Mouse (Mus musculus): Measurements from ENCODE around the gene Slc25a17.

Gene Slc25a17

DNA sequence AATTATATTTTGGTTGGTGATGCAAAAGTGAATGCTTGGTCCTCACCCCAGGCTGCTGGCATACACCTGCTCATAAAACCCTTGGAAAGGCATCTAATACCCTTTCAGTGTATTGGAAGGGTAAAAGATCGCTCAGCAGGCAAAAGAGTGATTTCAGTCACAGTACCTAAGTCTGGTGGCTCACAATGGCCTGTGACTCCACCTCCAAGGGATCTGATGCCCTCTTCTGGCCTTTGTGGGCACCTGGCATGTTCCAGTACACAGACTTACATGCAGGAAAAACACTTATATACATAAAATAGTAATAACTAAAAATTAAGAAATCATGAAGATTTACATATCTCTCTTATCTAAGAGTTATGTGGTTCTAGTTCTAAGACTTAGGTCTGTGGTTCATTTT, 8.0 kb downstream of the Slc25a17 start:
- peak in 1 of 2 experiments; percentile 16 for DNase-seq

DNA sequence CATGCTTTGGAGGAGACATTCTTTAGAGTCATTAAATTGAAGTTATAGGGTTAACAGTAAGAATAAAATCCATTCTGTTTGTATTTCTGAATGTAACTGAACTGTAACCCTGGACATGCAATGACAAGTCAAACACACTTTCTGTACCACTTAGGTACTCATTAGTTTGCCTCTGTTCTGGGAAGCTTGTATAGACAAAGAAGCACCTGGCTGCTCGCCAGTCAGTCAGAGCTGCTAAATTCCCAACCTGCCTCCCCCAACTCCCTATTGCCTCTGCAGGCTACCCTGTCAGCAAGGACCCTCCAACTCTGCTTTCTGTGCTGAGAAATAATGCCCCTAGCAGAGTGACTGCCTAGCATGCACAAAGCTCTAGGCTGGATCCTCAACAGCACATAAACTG, 10.2 kb downstream of the Slc25a17 start:
- peak in 1 of 2 experiments; percentile 9 for DNase-seq

DNA sequence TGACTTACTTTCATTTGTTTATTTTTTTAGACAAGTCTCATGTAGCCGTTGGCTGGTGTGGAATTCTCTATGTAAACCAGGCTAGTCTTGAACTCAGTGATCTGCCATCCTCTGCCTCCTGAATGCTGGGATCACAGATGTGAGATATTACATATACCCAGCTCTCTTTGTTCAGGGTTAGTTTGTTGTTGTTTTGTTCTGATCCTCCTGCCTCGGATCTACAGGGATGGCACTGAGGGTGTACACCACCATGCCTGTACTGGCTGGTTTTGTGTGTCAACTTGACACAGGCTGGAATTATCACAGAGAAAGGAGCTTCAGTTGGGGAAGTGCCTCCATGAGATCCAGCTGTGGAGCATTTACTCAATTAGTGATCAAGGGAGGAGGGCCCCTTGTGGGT, 12.2 kb downstream of the Slc25a17 start:
- DNase-seq: no peak

DNA sequence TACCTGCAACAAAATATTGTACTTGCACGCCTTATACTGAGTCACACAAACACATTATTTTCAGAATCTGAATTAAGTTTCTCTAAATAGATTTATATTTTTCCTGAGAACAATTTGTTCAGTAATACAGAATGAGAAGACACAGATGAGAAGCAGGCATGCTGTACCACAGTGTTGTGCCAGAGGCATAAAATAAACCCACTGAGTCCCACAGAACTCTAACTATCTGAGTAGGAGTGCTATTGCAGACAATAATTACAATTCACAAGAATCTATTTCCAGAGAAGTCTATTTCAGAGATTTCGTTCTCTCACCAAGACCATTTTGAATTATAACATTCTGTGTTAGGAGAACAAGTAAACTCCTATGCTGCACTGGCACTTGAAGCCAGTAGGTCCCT, 13.1 kb downstream of the Slc25a17 start:
- no peak for DNase-seq

DNA sequence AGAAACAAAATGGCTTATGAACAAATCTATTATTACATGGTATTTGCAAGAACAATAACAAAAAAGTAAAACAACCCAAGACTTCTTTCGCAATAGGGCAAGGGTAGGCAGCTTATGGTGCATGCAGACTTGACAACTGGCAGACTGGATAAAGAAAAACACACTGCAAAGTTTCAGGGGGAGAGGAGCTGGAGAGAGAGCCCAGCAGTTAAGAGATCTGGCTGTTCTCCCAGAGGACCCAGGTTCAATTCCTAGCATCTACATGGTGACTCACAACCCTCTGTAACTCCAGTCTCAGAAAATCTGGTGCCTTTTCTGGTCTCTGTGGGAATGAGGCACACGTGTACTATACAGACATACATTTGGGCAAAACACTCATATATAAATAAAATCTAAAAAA, 19.2 kb downstream of the Slc25a17 start:
- DNase-seq: no peak

DNA sequence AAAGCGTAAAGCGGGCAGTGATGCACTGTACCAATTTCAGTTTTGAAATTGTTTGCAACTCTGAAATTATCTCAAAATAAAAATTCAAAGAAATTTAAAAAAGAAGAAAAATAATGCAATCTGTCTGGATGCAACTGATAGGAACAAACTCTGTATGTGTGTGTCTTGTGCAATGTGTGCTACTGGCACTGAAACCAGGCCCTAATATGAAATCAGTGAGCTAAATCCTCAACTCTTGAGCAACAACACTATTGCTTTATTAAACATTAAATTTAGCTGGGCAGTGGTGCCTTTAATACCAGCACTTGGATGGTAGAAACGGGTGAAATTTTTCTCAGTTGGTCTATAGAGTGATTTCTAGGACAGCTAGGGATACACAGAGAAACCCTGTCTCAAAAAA, 21.5 kb downstream of the Slc25a17 start:
- DNase-seq: no peak

DNA sequence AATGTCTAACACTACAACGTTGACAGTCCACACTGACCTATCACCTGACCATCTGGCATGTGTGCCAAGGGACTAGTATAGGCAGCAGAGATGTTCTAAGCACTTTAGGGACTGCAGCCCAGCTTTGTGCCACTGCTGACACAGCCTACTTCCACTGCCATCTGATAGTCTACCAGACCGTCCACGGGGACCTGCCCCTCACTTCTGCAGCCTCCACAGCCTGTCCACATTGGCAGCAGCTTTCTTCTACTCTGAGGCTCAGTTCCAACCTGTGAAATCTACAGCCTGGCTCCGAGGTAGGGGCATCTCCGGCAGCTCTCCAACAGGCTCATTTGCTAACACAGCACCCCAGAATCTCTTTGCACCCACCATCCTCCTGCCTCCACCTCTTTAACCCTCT, 24.1 kb downstream of the Slc25a17 start:
- no peak for DNase-seq

DNA sequence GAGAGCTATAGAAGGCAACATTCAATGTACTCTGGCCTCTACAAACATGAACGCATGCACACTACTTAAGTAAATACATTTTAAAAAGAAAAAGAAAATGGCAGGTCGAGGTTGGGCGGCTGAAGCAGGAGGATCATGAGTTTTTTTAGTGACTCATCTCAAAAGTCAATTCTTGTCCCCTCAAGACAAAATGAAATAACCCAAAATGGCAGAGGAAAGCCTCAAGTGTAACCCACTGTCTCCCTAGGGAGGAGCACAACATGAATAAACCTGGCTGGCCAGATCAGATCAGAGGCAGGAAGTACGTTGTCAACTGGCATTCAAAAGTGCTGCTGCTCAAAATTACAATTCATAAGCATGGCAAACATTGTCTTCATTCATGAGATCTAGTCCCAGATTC, 28.1 kb downstream of the Slc25a17 start:
- no peak for DNase-seq

DNA sequence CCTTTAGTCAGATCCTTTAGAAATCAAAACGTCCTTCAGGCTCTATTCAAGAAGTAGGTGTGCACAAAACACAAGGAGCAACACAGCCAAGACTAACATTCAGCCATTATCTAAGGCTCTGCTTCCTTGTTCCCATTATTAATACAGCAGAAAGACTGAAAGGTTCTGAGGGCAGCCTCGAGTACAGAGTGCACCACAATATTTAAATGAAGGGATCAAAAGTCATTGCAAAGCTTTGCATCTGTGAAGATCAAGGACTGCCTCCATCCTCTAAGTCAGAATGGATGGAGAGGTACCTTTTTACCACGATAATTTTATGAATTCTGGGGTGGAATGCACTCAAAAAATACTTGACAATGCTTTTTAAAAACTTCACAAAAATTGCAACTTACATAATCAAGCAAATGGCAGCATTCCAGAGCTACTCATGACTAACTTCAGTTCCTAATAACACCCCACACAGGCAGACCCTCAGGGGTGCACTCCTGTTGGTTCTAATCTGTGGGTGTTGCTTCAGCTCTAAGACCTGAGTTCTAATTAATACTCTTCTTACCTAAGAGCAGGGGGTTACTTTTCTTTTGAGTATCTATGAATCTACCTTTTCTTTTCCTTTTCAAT, 29.7 kb downstream of the Slc25a17 start:
- DNase-seq: no peak

DNA sequence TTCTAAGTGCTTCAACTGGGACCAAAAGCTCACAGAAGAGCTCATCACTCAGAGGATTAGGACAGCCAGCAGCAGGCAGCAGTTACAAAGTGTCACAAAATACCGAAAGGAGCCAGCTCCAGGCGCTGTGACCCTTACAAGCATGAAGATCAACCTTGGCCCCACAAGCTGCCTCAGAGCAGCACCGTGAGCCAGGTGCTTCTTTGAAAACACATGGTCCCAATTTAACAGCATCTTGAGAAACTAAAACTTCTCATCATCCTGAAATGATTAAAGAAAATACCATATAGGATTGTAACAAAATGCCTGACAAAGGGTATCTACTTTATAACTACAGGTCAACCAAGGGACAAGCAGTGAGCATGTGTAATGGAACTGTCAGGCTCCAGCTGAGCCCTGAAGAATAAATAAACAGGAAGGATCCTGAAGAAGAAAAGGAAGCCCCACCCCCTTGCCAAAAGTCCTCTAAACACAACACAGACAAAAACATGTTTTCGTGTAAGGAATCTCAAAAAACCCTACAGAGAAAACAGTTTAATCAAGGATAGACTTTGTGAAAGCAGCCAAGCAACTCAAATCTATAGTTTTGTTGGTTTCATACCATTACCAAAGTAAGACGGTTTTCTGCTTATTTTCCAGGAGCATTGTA, 30.8 kb downstream of the Slc25a17 start:
- DNase-seq: no peak

DNA sequence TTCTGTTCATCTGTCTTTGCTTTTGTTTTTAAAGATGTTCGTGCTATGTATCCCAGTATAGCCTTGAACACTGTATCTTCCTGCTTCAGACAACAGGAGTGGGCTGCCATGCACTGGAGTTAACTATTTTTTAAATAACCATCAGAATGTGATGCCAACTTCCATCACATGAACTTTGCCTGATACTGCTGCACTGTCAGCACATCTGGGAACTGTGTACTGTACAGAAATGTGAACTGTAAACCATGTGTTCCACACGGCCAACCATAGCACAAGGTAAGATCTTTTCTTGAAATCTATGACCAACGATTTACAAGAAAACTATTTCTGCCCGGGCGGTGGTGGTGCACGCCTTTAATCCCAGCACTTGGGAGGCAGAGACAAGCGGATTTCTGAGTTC, 33.1 kb downstream of the Slc25a17 start:
- DNase-seq: no peak

DNA sequence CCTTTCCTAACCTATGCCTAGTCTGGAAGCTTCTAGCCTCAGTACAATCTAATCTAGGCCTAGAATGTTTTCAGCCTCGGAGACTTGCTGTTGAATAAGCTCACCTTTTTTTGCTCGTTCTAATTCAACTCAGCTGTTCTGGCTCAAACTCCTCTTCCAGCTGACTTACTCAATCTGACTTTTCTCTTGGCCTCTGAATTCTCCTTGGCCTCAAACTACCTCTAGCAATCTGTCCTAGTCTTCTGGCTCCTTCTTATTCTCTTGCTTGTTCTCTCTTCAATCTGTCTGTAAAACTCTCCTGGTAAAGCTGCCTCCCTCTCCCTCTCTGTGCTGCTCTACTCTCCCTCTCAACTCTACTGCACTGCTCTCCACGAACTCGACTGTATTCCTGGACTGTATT, 35.6 kb downstream of the Slc25a17 start:
- no peak for DNase-seq

DNA sequence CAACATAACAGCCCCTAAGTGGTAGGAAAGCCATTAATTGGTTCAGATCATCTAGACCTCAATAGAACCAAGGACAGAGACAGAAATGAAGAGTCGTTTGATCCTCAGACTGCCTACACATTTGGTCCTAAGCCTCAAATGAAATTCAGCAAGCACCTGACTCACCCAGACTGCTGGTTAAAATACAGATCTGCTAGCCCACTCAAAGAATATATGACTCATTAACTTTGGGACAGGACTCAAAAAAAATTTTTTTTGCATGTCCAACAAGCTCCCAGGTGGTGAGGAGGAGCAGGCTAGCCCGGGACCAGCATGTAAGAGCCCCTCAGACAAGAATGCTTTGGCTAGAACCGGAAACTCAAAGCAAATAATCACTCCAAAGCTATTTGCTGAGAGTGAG, 40.5 kb downstream of the Slc25a17 start:
- no peak for DNase-seq

DNA sequence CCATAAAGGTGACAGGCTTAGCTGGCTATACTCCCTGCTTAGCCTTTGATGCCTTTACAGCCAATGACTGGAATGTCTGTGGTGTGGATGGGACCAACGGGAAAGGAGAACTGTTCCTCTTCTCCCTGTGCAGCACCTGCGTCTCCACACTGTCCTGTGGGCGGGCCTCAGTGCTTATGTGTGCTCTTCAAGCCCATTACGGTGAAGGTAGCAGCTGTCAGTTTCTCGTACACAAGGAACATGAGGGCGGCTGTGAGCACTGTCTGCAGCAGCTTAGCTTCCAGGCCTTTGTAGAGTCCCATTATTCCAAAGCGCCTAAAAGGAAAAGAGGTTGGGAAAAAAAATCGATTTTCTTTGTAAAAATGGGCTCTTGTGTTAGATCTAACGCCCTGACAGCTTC, 41.1 kb downstream of the Slc25a17 start:
- DNase-seq: no peak

DNA sequence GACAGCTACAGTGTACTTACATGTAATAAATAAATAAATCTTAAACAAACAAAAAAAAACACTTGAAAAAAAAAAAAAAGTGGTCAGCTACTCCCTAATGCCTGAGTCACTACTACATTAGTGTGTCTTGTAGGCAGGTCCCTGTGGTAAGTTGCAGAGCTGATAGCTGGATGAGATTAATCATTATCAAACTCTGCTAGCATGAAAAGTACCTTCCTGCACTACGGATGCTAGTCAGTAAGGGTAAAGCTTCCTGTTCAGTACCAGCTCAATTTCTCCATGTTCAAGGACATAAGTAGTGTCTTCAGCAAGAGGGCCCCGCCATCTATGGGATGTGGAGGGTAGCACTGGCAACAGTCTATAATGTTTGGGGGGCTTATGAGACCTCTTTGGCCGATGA, 46.7 kb downstream of the Slc25a17 start:
- no peak for DNase-seq

DNA sequence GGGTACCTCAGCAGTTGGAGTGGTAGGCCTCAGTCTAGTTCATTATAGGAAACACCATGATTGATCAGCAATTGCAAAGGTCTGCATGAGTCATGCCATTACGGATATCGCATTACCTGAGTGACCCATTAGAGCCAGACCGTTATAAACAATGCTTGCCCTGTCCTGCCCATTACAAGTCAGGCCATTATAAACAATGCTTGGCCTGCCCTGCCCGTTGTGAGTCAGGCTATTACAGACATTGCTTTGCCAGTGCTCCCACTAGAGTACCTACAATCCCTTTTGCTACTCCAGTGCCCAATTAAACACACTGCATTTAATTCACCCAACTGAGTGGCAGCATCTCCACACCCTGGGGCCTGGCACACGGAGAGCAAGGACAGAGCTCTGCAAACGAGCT, 49.6 kb downstream of the Slc25a17 start:
- no peak for DNase-seq

DNA sequence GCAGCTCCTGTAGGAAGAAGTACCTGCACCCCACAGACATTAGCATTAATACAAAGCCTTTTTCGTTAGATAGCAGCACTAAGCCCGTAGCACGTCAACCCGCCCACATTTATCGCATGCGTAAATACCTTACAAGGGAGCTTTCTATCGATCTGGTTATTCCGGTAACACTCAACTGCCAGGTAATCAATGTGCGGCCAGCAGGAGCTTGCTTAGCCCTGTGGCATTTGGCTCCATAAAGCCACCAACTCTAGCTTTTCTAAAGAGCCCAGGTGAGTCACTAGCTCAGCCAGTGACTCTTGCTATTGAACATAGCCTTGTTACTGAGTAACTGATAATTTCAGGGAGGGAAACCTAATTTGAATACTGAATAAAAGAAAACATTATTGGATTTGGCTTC, 50.3 kb downstream of the Slc25a17 start:
- no peak for DNase-seq

DNA sequence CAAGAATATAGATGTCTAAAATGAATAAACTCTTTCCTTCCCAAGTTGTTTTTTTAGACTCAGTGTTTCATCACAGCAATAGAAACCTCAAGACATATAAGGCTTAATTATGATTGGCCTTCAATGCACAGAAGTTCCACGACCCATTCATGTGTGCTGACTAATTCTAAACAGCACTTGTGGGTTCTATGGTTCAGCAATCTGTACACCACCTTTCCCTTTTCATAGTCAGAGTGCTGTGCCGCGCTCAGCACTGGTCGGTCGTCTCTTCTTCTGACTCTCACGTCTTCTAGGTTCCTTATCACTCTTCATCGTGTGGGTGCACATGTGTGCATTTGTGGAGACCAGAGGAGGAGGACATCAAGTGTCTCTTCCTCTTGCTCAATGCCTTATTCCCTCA, 52.6 kb downstream of the Slc25a17 start:
- no peak for DNase-seq

DNA sequence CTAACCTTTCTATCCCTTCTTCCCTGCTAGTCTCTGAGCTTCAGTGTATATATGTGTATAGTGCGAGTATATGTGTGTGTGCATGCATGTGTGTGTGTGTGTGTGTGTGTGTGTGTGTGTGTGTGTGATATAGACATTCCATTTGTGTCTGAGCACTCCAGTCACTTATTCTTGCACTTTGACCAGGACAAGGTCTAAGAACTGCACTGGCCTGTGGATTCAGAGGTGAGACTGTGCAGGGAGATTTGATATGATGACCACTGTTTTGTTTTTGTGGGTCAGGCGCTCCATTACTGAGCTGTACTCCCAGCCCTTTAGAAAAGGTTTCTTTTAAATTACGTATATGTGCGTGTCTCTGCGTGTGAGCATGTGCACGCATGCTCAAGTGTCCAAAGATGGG, 54.1 kb downstream of the Slc25a17 start:
- no peak for DNase-seq

DNA sequence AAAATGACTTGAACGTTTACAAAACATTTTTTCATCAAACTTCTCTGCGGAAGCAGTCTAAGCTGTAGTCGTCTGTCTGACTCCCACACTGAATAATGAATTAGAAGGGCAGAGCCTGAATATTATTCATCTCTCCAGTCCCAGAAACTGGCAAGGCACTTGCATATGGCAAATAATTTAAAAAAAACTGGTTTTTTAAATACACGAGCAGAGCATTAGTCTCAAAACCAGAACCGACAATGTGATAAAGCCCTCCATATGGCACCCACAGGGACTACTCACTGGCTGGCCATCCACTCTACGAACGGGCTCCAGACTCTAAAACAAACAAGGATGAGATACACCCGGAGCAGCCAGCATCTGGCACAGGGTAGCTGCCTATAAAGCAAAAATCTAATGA, 55.6 kb downstream of the Slc25a17 start:
- no peak for DNase-seq

DNA sequence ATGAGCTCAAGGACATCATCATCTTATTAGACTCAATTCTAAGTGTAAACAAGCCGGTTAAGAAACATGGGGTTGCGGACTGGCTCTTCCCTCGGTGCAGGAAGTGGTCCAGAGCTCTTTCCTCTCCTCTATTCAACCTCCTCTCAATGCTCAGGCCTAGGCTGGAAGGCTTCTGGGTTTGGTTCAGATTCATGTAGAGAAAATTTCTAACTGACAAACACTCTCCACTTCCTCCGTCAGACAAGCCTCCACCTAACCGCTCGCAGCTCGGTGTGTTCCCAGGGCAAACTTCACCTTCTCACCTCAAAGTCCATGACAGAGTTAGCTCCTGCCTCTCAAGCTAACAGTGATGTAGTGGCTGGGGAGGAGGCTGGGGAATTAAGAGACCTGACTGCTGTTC, 56.6 kb downstream of the Slc25a17 start:
- DNase-seq: no peak

DNA sequence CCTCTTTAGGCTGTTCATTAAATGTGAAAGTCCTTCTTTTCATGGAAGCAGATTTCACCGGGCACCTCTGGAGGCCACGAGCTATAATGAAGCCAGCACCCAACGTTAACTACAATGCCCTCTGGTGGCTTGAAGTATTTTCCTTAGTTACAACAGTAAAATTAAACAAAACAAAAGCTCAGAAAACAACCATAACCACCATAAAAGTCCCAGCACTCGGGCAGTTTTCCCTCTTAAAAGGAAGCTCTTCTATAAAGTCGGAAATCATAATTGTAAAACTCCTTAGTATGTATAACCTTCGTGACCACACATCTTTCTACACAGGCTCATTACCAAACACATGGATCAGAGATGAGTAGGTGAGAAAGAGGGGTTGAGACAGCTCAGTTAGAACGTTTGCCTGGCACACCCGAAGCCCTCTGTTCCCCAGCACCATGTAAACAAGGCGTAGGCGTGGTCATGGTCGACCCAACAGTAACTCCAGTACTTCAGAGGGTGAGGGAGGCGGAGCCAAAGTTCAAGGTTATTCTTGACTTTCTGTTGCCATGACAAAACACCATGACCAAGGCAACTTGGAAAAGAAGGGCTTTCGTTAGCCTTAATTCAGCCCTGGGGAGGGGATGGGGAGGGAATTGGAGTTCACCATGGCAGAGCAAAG, 58.3 kb downstream of the Slc25a17 start:
- DNase-seq: peak in 1 of 2 experiments; percentile 41

DNA sequence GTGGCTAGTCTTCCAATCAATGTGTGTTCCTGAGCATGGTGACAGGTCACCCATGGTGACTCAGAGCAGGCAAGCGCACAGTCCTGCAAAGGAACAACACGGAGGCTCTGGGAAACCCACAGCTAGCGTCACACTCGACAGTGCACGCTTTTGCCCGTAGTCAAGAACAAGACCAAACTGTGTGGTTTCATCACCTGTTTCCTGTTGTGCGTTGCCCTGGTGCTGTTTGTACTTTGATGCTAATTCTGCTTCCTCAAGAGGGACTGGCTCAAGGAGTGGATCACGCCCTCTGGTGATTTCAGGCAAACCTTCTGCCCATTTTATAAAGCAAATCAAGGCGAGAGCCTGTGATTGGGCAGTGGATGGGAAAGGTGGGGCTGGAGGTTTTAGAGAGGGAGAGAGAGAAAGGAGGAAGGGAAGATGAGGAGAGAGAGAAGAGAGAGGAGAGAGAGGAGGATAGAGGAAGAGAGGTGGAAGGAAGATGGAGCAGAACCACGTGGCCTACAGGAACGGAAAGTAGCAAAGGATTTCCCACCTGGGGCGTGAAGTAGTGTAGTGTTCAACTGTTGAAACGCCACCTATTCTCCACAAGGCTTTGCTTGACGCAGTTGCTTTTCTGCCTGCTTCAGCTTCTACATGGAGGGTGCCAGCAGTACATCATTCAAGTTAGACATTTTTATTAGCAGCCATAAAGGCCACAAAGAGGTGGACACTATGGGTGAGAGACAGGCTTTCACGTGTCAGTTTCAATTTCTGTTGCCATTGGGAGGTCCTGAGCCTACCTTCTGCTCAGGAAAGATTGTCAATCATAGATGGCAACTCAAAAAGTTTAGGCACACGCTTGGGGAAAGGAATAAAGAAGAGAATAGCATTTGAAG, 59.2 kb downstream of the Slc25a17 start:
- DNase-seq: peak in 1 of 2 experiments; percentile 52

Data from kidney, postnatal 4 days (tissue).